Mouse (Mus musculus) neural tube, embryonic 13.5 days (tissue): ENCODE data around the gene Spata4. TPM values are rescaled to one million over a fixed set of nuclear protein-coding genes. Genes with fewer than 3 reads are reported as not detected.
"Not testable (repeated sequence)": the region's sequence is repeated elsewhere in the genome, so short reads cannot be mapped to it uniquely, and the experiment has no call there.

ENCODE experiments used
- ATAC-seq: fragments of 200-750 bp; cut with Nextera tagmentation; 2 replicates; pipeline ENCODE4 v1.8.0; 2017; ENCODE audit warnings: low read depth, mild to moderate bottlenecking, moderate TSS enrichment, moderate library complexity
- H3K27ac ChIP-seq: fragments of 300-500 bp; sonication (generic); replicated peaks from 2 replicates; pipeline ENCODE4 v1.5.1; 2015; ENCODE audit warnings: moderate library complexity, mild to moderate bottlenecking, inconsistent platforms
- H3K27me3 ChIP-seq: fragments of 300-500 bp; sonication (generic); 2 replicates; pipeline ENCODE4 v1.6.1; 2015; ENCODE audit warnings: mild to moderate bottlenecking, inconsistent platforms
- H3K36me3 ChIP-seq: fragments of 300-500 bp; sonication (generic); 2 replicates; pipeline ENCODE4 v1.6.1; 2015; ENCODE audit warnings: mild to moderate bottlenecking, inconsistent platforms
- H3K4me1 ChIP-seq: fragments of 300-500 bp; sonication (generic); replicated peaks from 2 replicates; pipeline ENCODE4 v1.6.1; 2015; ENCODE audit warnings: inconsistent platforms
- H3K4me2 ChIP-seq: fragments of 300-500 bp; sonication (generic); 2 replicates; pipeline ENCODE4 v1.6.1; 2015; ENCODE audit warnings: inconsistent platforms, mild to moderate bottlenecking, moderate library complexity
- H3K4me3 ChIP-seq: fragments of 300-500 bp; sonication (generic); 2 replicates; pipeline ENCODE4 v1.5.1; 2015; ENCODE audit warnings: mild to moderate bottlenecking, inconsistent platforms
- H3K9ac ChIP-seq: fragments of 300-500 bp; sonication (generic); 2 replicates; pipeline ENCODE4 v1.6.1; 2015; ENCODE audit warnings: moderate library complexity, mild to moderate bottlenecking, inconsistent platforms
- H3K9me3 ChIP-seq: fragments of 300-500 bp; sonication (generic); 2 replicates; pipeline ENCODE4 v1.6.1; 2016; ENCODE audit warnings: inconsistent platforms
- WGBS: fragments of 180-500 bp; shearing (Covaris S2); methylation state at CpG from one replicate; pipeline ENCODE4 v1.1.7; 2015; 5-methylcytosine and 5-hydroxymethylcytosine counted together
- polyA plus RNA-seq: library from polyadenylated mRNA; unstranded; fragments of >200 nt; fragmentation: Nextera tagmentation; extraction: Ambion mirVana; gene quantifications from 2 replicates; pipeline ENCODE4 v1.2.1, GENCODE M21; 2015

Spata4 gene
- polyA plus RNA-seq, 1 experiment from 2014 or later = not detected

- 85% methylated on average over 2 of the region's 2 CpGs for WGBS
- no peaks in the 10 kb centered on the region for H3K36me3 ChIP-seq
- H3K4me3 ChIP-seq = no peak overlapping the region
- H3K9ac ChIP-seq = no peak overlapping the region
- peaks cover 9% of the 10 kb centered on the region for H3K4me1 ChIP-seq
- no peak for ATAC-seq
- H3K9me3 ChIP-seq = no peaks in the 10 kb centered on the region
- H3K27me3 ChIP-seq = no peaks in the 10 kb centered on the region
- no peak overlapping the region for H3K4me2 ChIP-seq
- H3K27ac ChIP-seq = no peak overlapping the region
These were observed 3.2 kb upstream of the Spata4 start for GRCm38 (mm10) chr8:54597386-54597785.

GRCm38 (mm10) chr8:54603440-54603839 is 2.9 kb downstream of the Spata4 start:
- no peaks in the 10 kb centered on the region for H3K9me3 ChIP-seq
- no peaks in the 10 kb centered on the region for H3K27me3 ChIP-seq
- no peaks in the 10 kb centered on the region for H3K36me3 ChIP-seq
- ATAC-seq = no peak
- no peak overlapping the region for H3K4me2 ChIP-seq
- H3K27ac ChIP-seq = no peak overlapping the region
- 81% methylated on average over 4 of the region's 4 CpGs for WGBS
- no peak overlapping the region for H3K9ac ChIP-seq
- no peak overlapping the region for H3K4me3 ChIP-seq
- peaks cover 9% of the 10 kb centered on the region for H3K4me1 ChIP-seq

GRCm38 (mm10) chr8:54609336-54609735 is 8.8 kb downstream of the Spata4 start:
- Histone ChIP-seq H3K4me1 (no peaks in the 10 kb centered on the region), H3K36me3 (no peaks in the 10 kb centered on the region), H3K4me3 (no peak overlapping the region), H3K4me2 (no peak overlapping the region), H3K9me3 (no peaks in the 10 kb centered on the region), H3K9ac (no peak overlapping the region), H3K27me3 (no peaks in the 10 kb centered on the region), H3K27ac (no peak overlapping the region)
- WGBS = 92% methylated on average over 2 of the region's 2 CpGs
- no peak for ATAC-seq

GRCm38 (mm10) chr8:54610238-54610637 is 9.7 kb downstream of the Spata4 start:
- Histone ChIP-seq H3K9me3 (no peaks in the 10 kb centered on the region), H3K4me2 (no peak overlapping the region), H3K27ac (no peak overlapping the region), H3K9ac (no peak overlapping the region), H3K4me3 (no peak overlapping the region), H3K36me3 (no peaks in the 10 kb centered on the region), H3K27me3 (no peaks in the 10 kb centered on the region), H3K4me1 (no peaks in the 10 kb centered on the region)
- WGBS = 88% methylated on average over 4 of the region's 4 CpGs
- no peak for ATAC-seq

- H3K36me3 ChIP-seq, H3K9ac ChIP-seq, H3K9me3 ChIP-seq, H3K27ac ChIP-seq, H3K4me1 ChIP-seq, H3K4me2 ChIP-seq, H3K27me3 ChIP-seq, H3K4me3 ChIP-seq, ATAC-seq: not testable (repeated sequence)
- 87% methylated on average over 17 of the region's 17 CpGs for whole genome bisulfite sequencing
These were observed 16.1 kb downstream of the Spata4 start for GRCm38 (mm10) chr8:54616710-54617109.

- Histone ChIP-seq H3K4me3 (no peak overlapping the region), H3K4me2 (no peak overlapping the region), H3K9me3 (no peaks in the 10 kb centered on the region), H3K27ac (no peak overlapping the region), H3K9ac (no peak overlapping the region), H3K36me3 (no peaks in the 10 kb centered on the region), H3K27me3 (no peaks in the 10 kb centered on the region), H3K4me1 (no peaks in the 10 kb centered on the region)
- no peak for ATAC-seq
- WGBS = 51% methylated on average over 4 of the region's 4 CpGs
These were observed 38.1 kb downstream of the Spata4 start for GRCm38 (mm10) chr8:54638634-54639033.

Other genes with a start within 250 kb of the Spata4 start
- gene Asb5, start 71.2 kb upstream of the Spata4 start, polyA plus RNA-seq = 4.3 and 5.2 TPM in 2 replicates
- 48.6 and 59.3 TPM in 2 replicates for gene Spcs3, start 70.8 kb upstream of the Spata4 start, polyA plus RNA-seq